Mouse (Mus musculus) layer of hippocampus, adult 18-20 months (tissue): ENCODE data around the gene Gria1. TPM values are rescaled to one million over a fixed set of nuclear protein-coding genes. Genes with fewer than 3 reads are reported as not detected.

Experiments
- DNase-seq, 2 experiments: peaks; one replicate each; pipeline ENCODE4 v3.0.0; 2022; ENCODE audit warnings: low spot score in 2 of 2
- total RNA-seq, 2 experiments: library from RNA; stranded (reverse); gene quantifications; 2 replicates each; pipeline ENCODE4 v1.2.3; 2021

The Gria1 gene
- total RNA-seq, 2 experiments from 2014 or later = 712 to 732 TPM

GRCm38 (mm10) chr11:57278056-57278455 lies 266.9 kb downstream of the Gria1 start:
- no peak for DNase-seq

GRCm38 (mm10) chr11:57286119-57286518 lies 274.9 kb downstream of the Gria1 start:
- DNase-seq = no peak

- no peak for DNase-seq
Measured at GRCm38 (mm10) chr11:57297376-57297775, 286.2 kb downstream of the Gria1 start.

- DNase-seq = no peak
Measured at GRCm38 (mm10) chr11:57298263-57298662, 287.1 kb downstream of the Gria1 start.

- DNase-seq = no peak
Measured at GRCm38 (mm10) chr11:57298665-57299064, 287.5 kb downstream of the Gria1 start.

- DNase-seq = no peak
Measured at GRCm38 (mm10) chr11:57303602-57304001, 292.4 kb downstream of the Gria1 start.

GRCm38 (mm10) chr11:57306116-57306515 lies 294.9 kb downstream of the Gria1 start:
- DNase-seq = peak in 1 of 2 experiments; percentile 62

GRCm38 (mm10) chr11:57306892-57307291 lies 295.7 kb downstream of the Gria1 start:
- no peak for DNase-seq

- no peak for DNase-seq
Measured at GRCm38 (mm10) chr11:57317063-57317462, 305.9 kb downstream of the Gria1 start.

- DNase-seq = no peak
Measured at GRCm38 (mm10) chr11:57317478-57317877, 306.3 kb downstream of the Gria1 start.

GRCm38 (mm10) chr11:57319374-57319773 lies 308.2 kb downstream of the Gria1 start:
- peak; percentile 86 to 96 for DNase-seq

- DNase-seq = peak; percentile 51 to 79
Measured at GRCm38 (mm10) chr11:57324099-57324498, 312.9 kb downstream of the Gria1 start.
